Mouse (Mus musculus) adrenal gland, adult 2 months (tissue): ENCODE data around the gene Igfbp2. TPM values are rescaled to one million over a fixed set of nuclear protein-coding genes. Genes with fewer than 3 reads are reported as not detected.

Experiments used
- DNase-seq: peaks from one replicate; pipeline ENCODE4 v3.0.0; 2021
- polyA plus RNA-seq: library from polyadenylated mRNA; depleted of rRNA; stranded (reverse); fragments of >200 nt; gene quantifications from 2 replicates; pipeline ENCODE4 v1.2.3, GENCODE M21; 2012
- total RNA-seq, 2 experiments: library from RNA; stranded (reverse); gene quantifications; 2 replicates each; pipeline ENCODE4 v1.2.3; 2021

Gene Igfbp2
- total and polyA plus RNA-seq, 3 experiments, result 2.0 to 13.0 (median 4.1) TPM

DNA sequence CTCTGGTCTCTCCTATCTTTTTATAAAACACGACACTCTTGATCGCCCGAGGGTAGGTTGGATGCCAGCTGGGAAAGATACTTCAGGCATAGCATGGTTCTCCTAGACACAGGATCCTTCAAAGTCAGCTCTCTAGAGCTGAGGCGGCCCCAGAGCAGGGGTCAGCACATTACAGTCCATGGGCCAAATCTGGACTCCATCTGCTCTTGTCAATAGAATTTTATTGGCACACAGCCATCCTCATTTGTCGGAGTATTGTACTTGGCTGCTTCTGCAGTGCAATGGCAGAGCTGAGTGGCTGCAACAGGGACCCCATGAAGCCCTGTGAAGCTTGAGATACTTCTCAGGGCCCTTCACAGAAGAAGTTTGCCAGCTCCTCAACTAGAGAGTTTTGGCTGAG lies 9.1 kb upstream of the Igfbp2 start:
- no peak for DNase-seq

- no peak for DNase-seq
These were observed 8.7 kb upstream of the Igfbp2 start for GRCm38 (mm10) chr1:72815616-72816015.

- DNase-seq, result no peak
These were observed 4.3 kb upstream of the Igfbp2 start for GRCm38 (mm10) chr1:72819995-72820394.

DNA sequence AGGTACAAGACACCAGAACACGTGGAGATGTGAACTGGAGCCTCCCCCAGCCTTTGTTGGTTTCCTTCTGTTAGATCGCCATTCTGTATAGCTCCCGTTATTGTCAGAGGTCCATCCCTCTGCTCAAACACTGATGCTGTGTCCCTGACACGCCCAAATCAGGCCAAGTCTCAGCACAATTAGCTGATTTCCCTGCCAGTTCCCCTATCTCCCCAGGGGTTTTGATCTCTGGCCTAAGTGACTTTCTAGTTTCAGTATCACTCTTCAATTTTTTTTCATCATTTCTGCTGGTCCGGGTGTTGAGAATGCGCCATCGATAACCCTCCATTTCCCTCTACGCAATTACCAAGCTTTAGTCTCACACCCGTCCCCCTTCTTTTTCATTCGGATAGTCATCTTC lies 1.4 kb upstream of the Igfbp2 start:
- no peak for DNase-seq

DNA sequence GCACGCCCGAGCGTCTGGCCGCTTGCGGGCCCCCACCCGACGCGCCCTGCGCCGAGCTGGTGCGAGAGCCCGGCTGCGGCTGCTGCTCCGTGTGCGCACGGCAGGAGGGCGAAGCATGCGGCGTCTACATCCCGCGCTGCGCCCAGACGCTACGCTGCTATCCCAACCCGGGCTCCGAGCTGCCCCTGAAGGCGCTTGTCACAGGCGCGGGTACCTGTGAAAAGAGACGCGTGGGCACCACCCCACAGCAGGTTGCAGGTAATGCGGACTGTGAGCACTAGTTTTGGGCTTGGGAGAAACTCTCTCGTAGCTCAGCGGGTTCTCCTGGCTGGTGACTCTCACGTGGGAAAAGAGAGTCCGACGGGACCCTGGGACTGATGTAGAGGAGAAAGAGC lies 401 bp downstream of the Igfbp2 start:
- DNase-seq, result no peak

DNA sequence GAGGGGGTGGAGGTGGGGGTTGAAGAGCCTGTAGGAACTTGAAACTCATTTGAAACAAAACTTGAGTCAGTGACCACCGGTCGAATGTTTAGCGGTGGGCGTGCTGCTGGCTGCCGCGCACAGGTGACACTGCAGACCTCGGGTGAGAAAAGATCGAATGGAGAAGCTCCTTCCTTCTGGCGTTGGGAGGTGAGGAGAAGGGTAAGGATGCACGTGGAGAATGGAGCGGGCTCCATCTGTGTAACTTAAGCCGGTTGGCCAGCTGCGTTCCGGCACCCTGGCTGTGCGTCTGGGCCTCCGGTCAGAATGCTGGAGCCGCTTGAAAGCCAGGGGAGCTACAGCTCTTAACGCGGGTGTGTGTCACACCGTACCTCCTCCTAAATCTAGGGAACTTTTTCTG lies 983 bp downstream of the Igfbp2 start:
- DNase-seq, result no peak

- DNase-seq, result no peak
These were observed 1.6 kb downstream of the Igfbp2 start for GRCm38 (mm10) chr1:72825921-72826320.

DNA sequence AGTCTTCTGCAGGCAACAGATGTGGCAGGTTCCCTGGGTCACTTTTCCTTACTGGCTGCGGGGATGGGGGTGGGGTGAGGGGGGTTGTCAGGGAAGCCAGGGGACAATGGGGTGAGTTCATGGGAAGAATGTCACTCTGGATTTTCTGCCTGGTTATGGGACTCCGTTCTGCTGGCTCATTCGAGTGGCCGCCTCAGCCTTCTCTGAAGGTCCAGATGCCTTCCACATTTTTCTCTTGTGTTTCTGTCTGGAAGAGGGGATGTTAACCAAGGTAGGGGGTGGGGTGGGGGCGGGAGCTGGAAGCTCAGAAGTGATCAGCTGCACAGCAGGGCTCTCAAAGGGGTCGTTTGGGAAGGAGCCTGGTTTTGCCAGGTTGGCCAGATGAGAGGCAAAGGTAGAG lies 2.1 kb downstream of the Igfbp2 start:
- no peak for DNase-seq

DNA sequence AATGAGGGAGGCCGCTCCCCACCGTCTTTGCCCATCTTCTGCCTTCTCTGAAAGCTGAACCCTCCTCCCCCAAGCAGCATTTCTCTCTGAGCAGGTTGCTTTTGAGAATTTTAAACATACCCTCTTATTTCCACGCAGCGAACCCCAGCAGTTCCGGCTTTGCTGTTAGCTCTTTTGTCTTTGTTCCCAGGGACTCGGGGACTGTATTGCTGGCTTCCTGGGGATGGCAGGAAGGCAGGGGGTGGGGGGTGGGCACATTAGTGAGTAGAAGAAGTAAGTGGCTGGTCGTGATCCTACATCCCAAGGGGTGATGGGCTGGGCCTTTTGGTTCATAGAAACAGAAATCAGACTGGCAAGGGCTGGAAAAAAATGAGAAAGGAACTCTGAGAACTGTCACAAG lies 2.6 kb downstream of the Igfbp2 start:
- no peak for DNase-seq

GRCm38 (mm10) chr1:72827411-72828315 lies 3.4 kb downstream of the Igfbp2 start:
- no peak for DNase-seq

- DNase-seq, result no peak
These were observed 4.5 kb downstream of the Igfbp2 start for GRCm38 (mm10) chr1:72828843-72829242.

DNA sequence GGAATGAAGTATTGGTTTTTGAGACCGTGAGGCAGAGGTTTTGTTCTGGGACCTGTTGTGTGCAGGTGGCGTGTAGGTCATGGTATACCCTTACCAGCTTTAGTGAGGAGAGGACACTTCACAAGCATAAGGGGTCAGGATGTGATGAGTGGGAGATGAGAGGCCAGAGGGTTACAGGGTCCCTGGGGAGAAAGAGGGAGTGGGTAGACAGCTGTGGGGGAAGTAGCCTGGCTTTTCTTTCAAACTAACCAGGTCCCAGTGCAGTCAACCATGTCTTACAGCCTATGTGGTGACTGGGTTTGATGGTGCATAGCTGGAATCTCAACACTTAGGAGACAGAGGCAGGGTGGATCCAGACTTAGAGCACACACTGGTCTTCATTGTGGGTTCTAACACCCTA lies 6.2 kb downstream of the Igfbp2 start:
- DNase-seq, result no peak

- no peak for DNase-seq
These were observed 8.4 kb downstream of the Igfbp2 start for GRCm38 (mm10) chr1:72832715-72833153.

- no peak for DNase-seq
These were observed 9.3 kb downstream of the Igfbp2 start for GRCm38 (mm10) chr1:72833563-72833962.

DNA sequence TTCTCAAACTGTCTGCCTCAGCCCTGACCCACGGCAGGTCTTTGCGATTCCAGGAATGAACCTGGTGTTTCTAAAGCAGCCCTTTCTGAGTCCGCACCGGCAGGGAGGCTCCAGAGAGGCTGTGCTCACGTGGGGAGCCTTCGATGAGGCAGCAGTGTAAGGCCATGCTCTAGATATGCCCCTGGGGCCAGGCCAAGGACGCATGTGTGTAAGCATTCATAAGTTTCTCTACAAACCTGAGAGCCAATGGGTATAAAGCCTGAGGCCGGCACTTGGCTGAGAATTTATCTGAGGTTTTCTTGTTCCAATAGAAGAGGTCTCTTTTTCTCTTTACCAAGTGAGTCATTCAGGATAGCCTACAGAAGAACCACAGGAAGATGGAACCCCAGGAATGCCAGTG lies 15.1 kb downstream of the Igfbp2 start:
- DNase-seq, result peak; percentile 82

GRCm38 (mm10) chr1:72839791-72840190 lies 15.5 kb downstream of the Igfbp2 start:
- DNase-seq, result peak; percentile 75

- DNase-seq, result no peak
These were observed 18.6 kb downstream of the Igfbp2 start for GRCm38 (mm10) chr1:72842666-72843459.

GRCm38 (mm10) chr1:72844675-72845074 lies 20.4 kb downstream of the Igfbp2 start:
- no peak for DNase-seq

DNA sequence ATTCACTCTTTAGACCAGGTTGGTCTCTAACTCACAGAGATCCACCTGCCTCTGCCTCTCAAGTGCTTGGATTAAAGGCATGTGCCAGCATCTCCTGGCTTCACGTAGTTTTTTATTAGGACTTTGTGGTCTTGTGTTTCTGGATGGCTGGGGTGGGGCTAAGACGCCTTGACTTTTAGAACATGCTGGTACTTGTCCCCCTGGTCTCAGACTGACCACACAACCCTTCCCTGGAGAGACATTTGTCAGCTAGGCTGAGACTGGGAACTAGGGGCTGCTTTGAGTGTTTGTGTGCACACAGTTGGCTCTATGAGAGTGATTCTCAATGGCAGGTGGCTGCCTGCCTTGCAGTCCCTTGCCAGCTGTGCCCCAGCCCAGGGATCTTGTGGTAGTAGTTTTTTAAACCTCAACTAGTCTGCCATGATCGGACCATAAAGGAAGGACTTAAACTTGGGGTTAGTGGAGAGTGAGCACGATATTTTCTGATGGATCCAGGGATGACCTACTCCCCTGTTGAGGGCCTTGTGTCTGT lies 23.6 kb downstream of the Igfbp2 start:
- no peak for DNase-seq

DNA sequence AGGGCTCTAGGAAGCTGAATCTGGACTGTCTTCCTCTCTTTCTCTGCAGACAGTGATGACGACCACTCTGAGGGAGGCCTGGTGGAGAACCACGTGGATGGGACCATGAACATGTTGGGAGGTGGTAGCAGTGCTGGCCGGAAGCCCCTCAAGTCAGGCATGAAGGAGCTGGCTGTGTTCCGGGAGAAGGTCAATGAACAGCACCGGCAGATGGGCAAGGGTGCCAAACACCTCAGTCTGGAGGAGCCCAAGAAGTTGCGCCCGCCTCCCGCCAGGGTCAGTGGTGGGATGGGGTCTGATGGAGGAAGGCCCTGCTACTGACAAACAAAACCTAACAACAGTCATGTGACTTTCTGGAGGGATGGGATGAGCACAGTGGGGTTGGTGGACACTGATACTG lies 24.7 kb downstream of the Igfbp2 start:
- DNase-seq, result no peak

DNA sequence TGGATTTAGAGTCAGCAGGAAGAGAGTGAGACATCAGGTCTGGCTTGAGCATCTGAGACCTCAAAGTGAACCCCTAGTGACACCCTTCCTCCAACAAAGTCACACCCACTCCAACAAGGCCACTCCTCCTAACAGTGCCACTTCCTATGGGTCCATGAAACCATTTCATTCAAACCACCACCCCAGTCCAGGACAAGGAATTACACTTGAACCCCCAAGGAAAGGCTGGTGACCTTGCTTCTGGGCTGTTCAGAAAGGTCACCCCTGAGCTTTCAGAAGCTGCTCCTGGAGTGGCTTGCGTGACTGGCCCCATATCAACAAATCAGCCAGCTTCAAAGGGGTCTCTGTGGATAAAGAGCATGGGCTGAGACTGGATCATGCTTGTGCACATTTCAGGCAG lies 29.5 kb downstream of the Igfbp2 start:
- DNase-seq, result no peak

- DNase-seq, result peak; percentile 53
These were observed 30.3 kb downstream of the Igfbp2 start for GRCm38 (mm10) chr1:72854337-72855237.
